Mouse (Mus musculus) midbrain, embryonic 11.5 days (tissue): Measurements from ENCODE around the gene Ttc24. TPM values are rescaled to one million over a fixed set of nuclear protein-coding genes. Genes with fewer than 3 reads are reported as not detected.

Experiments used
- ATAC-seq: fragments of 200-750 bp; cut with Nextera tagmentation; 2 replicates; pipeline ENCODE4 v1.8.0; 2017; ENCODE audit warnings: moderate TSS enrichment, moderate library complexity; ENCODE audit not compliant: low FRiP score
- DNase-seq: peaks from one replicate; pipeline ENCODE4 v3.0.0; 2015; ENCODE audit warnings: low spot score; ENCODE audit errors: missing footprints
- H3K27ac ChIP-seq: fragments of 300-500 bp; sonication (generic); 2 replicates; pipeline ENCODE4 v1.5.1; 2014; ENCODE audit warnings: low read depth, low read length
- H3K27me3 ChIP-seq: fragments of 300-500 bp; sonication (generic); 2 replicates; pipeline ENCODE4 v1.6.1; 2014; ENCODE audit warnings: mild to moderate bottlenecking, low read length, moderate library complexity, mixed read lengths; ENCODE audit not compliant: control insufficient read depth, insufficient read depth
- H3K36me3 ChIP-seq: fragments of 300-500 bp; sonication (generic); 2 replicates; pipeline ENCODE4 v1.6.1; 2014; ENCODE audit warnings: mild to moderate bottlenecking, low read length, moderate library complexity, mixed read lengths; ENCODE audit not compliant: control insufficient read depth, insufficient read depth
- H3K4me1 ChIP-seq: fragments of 300-500 bp; sonication (generic); 2 replicates; pipeline ENCODE4 v1.6.1; 2014; ENCODE audit warnings: low read length; ENCODE audit not compliant: control insufficient read depth, insufficient read depth
- H3K4me2 ChIP-seq: fragments of 300-500 bp; sonication (generic); 2 replicates; pipeline ENCODE4 v1.6.1; 2014; ENCODE audit warnings: mild to moderate bottlenecking, moderate library complexity
- H3K4me3 ChIP-seq: fragments of 300-500 bp; sonication (generic); 2 replicates; pipeline ENCODE4 v1.5.1; 2014; ENCODE audit warnings: low read depth, low read length
- H3K9ac ChIP-seq: fragments of 300-500 bp; sonication (generic); 2 replicates; pipeline ENCODE4 v1.6.1; 2014; ENCODE audit warnings: low read length
- H3K9me3 ChIP-seq: fragments of 300-500 bp; sonication (generic); 2 replicates; pipeline ENCODE4 v1.6.1; 2016; ENCODE audit warnings: low read length; ENCODE audit not compliant: control insufficient read depth
- WGBS: fragments of 180-500 bp; shearing (Covaris S2); extraction: QIAGEN DNeasy Blood & Tissue Kit; methylation state at CpG from one replicate; pipeline ENCODE4 v1.1.7; 2014; 5-methylcytosine and 5-hydroxymethylcytosine counted together
- polyA plus RNA-seq: library from polyadenylated mRNA; unstranded; fragments of >200 nt; fragmentation: Nextera tagmentation; extraction: Ambion mirVana; gene quantifications from 2 replicates; pipeline ENCODE4 v1.2.1, GENCODE M21; 2014

Gene Ttc24
- polyA plus RNA-seq, 1 experiment from 2014 or later = not detected

- Histone ChIP-seq H3K4me3 (no peak overlapping the region), H3K9ac (no peak overlapping the region), H3K4me1 (peaks cover 10% of the 10 kb centered on the region; the same call in 1 of the 2 replicates), H3K27me3 (no peaks in the 10 kb centered on the region), H3K9me3 (no peaks in the 10 kb centered on the region), H3K27ac (no peak overlapping the region), H3K36me3 (peaks cover 3% of the 10 kb centered on the region; the same call in 1 of the 2 replicates), H3K4me2 (no peak overlapping the region)
- no peak for DNase-seq
- WGBS = 92% methylated on average over 2 of the region's 2 CpGs
- ATAC-seq = no peak
Observed at GRCm38 (mm10) chr3:88084001-88084400, 5.9 kb upstream of the Ttc24 start.

DNA sequence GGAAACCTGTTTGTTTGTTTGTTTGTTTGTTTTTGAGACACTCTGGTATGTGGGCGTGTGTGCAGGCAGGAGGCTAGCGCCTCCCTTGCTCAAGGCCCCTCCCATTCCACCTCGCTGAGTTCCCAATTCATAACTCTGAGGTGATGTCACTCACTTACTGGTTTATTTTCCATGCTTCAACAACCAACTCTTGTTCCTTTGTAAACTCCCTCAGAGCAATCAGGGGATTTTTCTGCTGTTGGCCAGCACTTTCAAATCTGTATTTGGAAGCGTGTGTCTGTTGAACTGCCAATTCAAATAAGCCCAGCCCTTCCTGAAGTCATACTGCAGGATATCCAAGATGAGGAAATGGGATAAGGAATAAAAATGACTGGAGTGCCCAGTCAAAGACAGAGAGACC lies 4.6 kb upstream of the Ttc24 start:
- Histone ChIP-seq H3K9me3 (no peaks in the 10 kb centered on the region), H3K4me2 (peak overlapping the region; percentile 68), H3K36me3 (peaks cover 3% of the 10 kb centered on the region; the same call in 1 of the 2 replicates), H3K27ac (no peak overlapping the region), H3K4me1 (peaks cover 10% of the 10 kb centered on the region; the same call in 1 of the 2 replicates), H3K9ac (peak overlapping the region; percentile 62; the same call in 1 of the 2 replicates), H3K4me3 (peak overlapping the region; percentile 61), H3K27me3 (no peaks in the 10 kb centered on the region)
- 35% methylated on average over 4 of the region's 4 CpGs for WGBS
- DNase-seq = no peak
- no peak for ATAC-seq

DNA sequence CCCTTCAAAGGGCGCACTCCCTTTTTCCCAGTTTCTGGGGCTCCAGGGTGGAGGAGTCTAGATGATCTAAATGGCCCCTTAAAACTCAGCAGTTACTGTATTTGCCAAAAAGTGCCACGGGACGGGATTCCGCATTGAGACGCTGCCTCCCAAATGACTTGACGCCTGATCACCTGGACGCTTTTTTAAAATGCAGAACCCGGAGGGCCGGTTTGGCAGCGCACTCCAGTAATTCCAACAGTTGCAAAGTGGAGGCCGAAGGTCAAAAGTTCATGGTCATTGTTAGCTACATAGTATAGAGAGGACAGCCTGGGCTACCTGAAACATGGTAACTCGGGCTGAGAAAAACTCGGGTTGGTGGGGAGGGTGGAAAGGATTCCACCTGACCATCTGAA lies 4.1 kb upstream of the Ttc24 start:
- Histone ChIP-seq H3K9ac (peak overlapping the region; percentile 62), H3K4me3 (peak overlapping the region; percentile 61), H3K4me2 (peak overlapping the region; percentile 68), H3K9me3 (no peaks in the 10 kb centered on the region), H3K36me3 (peaks cover 3% of the 10 kb centered on the region; the same call in 1 of the 2 replicates), H3K27me3 (no peaks in the 10 kb centered on the region), H3K4me1 (peaks cover 10% of the 10 kb centered on the region; the same call in 1 of the 2 replicates), H3K27ac (no peak overlapping the region)
- ATAC-seq (no peak), DNase-seq (peak; percentile 86)
- 3% methylated on average over 13 of the region's 13 CpGs for WGBS

DNA sequence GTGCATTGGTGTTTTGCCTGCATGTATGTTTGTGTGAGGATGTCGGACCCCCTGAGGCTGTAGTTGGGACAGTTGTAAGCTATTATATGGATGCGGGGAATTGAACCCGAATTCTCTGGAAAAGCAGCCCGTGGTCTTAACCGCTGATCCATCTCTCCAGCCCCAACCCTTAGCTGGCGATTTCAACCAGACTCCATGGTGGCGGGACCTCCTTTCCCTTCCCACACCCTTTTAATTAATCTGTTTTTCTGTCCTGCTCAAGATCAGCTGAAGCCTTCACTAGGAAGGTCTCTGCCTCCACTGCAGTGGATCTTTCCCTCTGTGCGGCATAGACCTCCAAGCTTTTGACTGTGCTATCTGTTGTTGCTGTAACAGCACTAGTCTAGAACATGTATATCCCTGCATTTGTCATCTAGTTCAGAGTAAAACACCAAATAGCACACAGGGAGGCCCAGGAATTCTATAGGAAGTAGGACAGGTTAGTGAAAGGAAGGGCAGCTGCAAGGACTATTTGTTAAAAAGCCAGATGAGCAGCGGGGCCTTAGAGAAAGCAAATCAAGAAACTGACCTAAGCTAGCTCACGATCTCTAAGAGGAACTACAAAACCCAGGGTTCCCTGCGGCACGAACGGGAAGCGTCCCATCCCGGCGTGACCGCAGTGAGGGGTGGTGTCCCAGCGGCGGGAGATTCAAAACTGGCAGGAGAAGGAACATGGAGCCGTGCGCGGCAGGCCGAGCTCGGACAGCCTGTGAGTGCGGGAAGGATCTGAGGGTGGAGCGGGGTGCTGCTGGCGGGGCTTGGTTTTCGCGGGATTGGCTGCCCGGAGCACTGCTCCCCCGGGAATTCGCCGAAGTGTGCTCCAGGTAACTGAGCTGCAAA lies 3.5 kb upstream of the Ttc24 start, which contains the start of gene Iqgap3:
TSS of gene Iqgap3 (plus strand) at position 627 of the 879 bp plus-strand sequence.
- Histone ChIP-seq H3K27ac (no peak within 1 kb of the TSS), H3K36me3 (peaks cover 3% of the 10 kb centered on the region; the same call in 1 of the 2 replicates), H3K4me2 (peak within 1 kb of the TSS; percentile 68), H3K4me1 (peaks cover 10% of the 10 kb centered on the region; the same call in 1 of the 2 replicates), H3K9me3 (no peaks in the 10 kb centered on the region), H3K4me3 (peak within 1 kb of the TSS; percentile 61), H3K9ac (peak within 1 kb of the TSS; percentile 62), H3K27me3 (no peaks in the 10 kb centered on the region)
- ATAC-seq (peak; percentile 93), DNase-seq (peak; percentile 98)
- WGBS = 19% methylated on average over 33 of the region's 33 CpGs

DNA sequence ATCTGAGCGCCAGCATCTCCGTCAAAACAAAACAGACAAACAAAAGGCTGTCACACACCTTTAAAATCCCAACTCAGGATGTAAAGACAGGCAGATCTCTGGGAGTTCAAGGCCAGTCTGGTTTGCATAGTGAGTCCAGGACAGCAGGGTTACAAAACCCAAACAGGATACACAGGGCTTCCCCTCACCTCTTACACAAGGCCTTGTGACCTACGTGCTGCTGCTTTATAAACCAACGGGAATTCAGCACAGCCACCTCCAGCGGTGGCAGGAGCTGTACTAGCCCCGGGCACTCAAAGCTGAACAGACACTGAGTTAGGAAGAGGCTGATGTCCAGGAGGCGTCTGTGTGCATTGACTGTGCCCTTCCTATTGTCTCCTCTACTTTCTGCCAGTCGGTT lies 663 bp downstream of the Ttc24 start:
- Histone ChIP-seq H3K9ac (no peak overlapping the region), H3K36me3 (no peaks in the 10 kb centered on the region), H3K4me2 (no peak overlapping the region), H3K4me3 (no peak overlapping the region), H3K27me3 (no peaks in the 10 kb centered on the region), H3K9me3 (no peaks in the 10 kb centered on the region), H3K27ac (no peak overlapping the region), H3K4me1 (peaks cover 7% of the 10 kb centered on the region; the same call in 1 of the 2 replicates)
- ATAC-seq (no peak), DNase-seq (peak; percentile 61)
- WGBS = 40% methylated on average over 8 of the region's 8 CpGs

- no peak overlapping the region for H3K4me3 ChIP-seq
- no peaks in the 10 kb centered on the region for H3K9me3 ChIP-seq
- no peak overlapping the region for H3K9ac ChIP-seq
- H3K27ac ChIP-seq = no peak overlapping the region
- no peak overlapping the region for H3K4me2 ChIP-seq
- peak; percentile 49 for DNase-seq
- H3K36me3 ChIP-seq = no peaks in the 10 kb centered on the region
- H3K27me3 ChIP-seq = no peaks in the 10 kb centered on the region
- no peaks in the 10 kb centered on the region for H3K4me1 ChIP-seq
- 76% methylated on average over 8 of the region's 8 CpGs for WGBS
- no peak for ATAC-seq
Observed at GRCm38 (mm10) chr3:88074766-88075165, 3.3 kb downstream of the Ttc24 start.

- Histone ChIP-seq H3K4me3 (no peak overlapping the region), H3K36me3 (no peaks in the 10 kb centered on the region)
- 69% methylated on average over 2 of the region's 2 CpGs for WGBS
Observed at GRCm38 (mm10) chr3:88074351-88074750, 3.8 kb downstream of the Ttc24 start.

DNA sequence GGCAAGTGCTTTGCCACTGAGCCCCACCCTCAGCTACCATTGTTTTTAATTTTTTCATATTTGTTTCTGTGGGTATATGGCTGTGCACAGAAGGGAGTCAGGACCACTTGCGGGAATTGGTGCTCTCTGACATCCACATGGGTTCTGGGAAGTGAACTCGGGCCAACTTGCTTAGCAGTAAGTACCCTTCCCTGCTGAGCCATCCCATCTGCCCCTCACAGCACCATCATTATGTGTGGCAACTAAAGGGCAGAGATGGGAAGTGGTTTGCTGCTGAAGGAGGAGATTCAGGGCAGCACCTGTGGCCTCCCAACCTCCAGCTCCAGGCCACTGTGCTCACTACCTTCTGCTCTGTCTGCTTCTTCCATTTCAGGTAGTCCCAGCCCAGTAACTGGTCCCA lies 4.5 kb downstream of the Ttc24 start:
- Histone ChIP-seq H3K4me2 (no peak overlapping the region), H3K4me1 (no peaks in the 10 kb centered on the region), H3K9me3 (no peaks in the 10 kb centered on the region), H3K27me3 (no peaks in the 10 kb centered on the region), H3K4me3 (no peak overlapping the region), H3K9ac (no peak overlapping the region), H3K36me3 (no peaks in the 10 kb centered on the region), H3K27ac (no peak overlapping the region)
- peak; percentile 56 for DNase-seq
- 71% methylated on average over 2 of the region's 2 CpGs for WGBS
- ATAC-seq = no peak

More at GRCm38 (mm10) chr3:88074351-88074750, 3.8 kb downstream of the Ttc24 start:
- DNase-seq (no peak), ATAC-seq (no peak)
- no peak overlapping the region for H3K4me2 ChIP-seq
- H3K9me3 ChIP-seq = no peaks in the 10 kb centered on the region
- H3K27me3 ChIP-seq = no peaks in the 10 kb centered on the region
- H3K4me1 ChIP-seq = no peaks in the 10 kb centered on the region
- no peak overlapping the region for H3K9ac ChIP-seq
- H3K27ac ChIP-seq = no peak overlapping the region

- H3K4me3 ChIP-seq = no peak overlapping the region
- ATAC-seq (peak; percentile 69), DNase-seq (peak; percentile 99)
- H3K36me3 ChIP-seq = no peaks in the 10 kb centered on the region
- H3K9me3 ChIP-seq = no peaks in the 10 kb centered on the region
- no peak overlapping the region for H3K9ac ChIP-seq
- H3K4me2 ChIP-seq = no peak overlapping the region
- no peaks in the 10 kb centered on the region for H3K4me1 ChIP-seq
- WGBS = 3% methylated on average over 5 of the region's 5 CpGs
- H3K27me3 ChIP-seq = no peaks in the 10 kb centered on the region
- no peak overlapping the region for H3K27ac ChIP-seq
Observed at GRCm38 (mm10) chr3:88071783-88072182, 6.3 kb downstream of the Ttc24 start.
